Mouse (Mus musculus) embryonic facial prominence, embryonic 12.5 days (tissue): ENCODE measurements at regions not wholly inside any gene's neighbourhood (a gene's known extent, or its start where the extent isn't known, plus 50 kb on each side); places are given as distances from the start of the nearest gene placed in this dataset.

Experiments
- ATAC-seq: fragments of 200-750 bp; cut with Nextera tagmentation; 2 replicates; pipeline ENCODE4 v1.8.0; 2017; ENCODE audit not compliant: insufficient number of reproducible peaks, insufficient read depth, low FRiP score, low TSS enrichment
- H3K27ac ChIP-seq: fragments of 300-500 bp; sonication (generic); 2 replicates; pipeline ENCODE4 v1.5.1; 2016; ENCODE audit warnings: mild to moderate bottlenecking
- H3K27me3 ChIP-seq: fragments of 300-500 bp; sonication (generic); 2 replicates; pipeline ENCODE4 v1.6.1; 2016; ENCODE audit warnings: mild to moderate bottlenecking, moderate library complexity
- H3K36me3 ChIP-seq: fragments of 300-500 bp; sonication (generic); 2 replicates; pipeline ENCODE4 v1.6.1; 2016; ENCODE audit warnings: mild to moderate bottlenecking
- H3K4me1 ChIP-seq: fragments of 300-500 bp; sonication (generic); 2 replicates; pipeline ENCODE4 v1.6.1; 2016
- H3K4me2 ChIP-seq: fragments of 300-500 bp; sonication (generic); replicated peaks from 2 replicates; pipeline ENCODE4 v1.6.1; 2016; ENCODE audit warnings: mild to moderate bottlenecking, moderate library complexity
- H3K4me3 ChIP-seq: fragments of 300-500 bp; sonication (generic); 2 replicates; pipeline ENCODE4 v1.5.1; 2016; ENCODE audit warnings: mild to moderate bottlenecking
- H3K9ac ChIP-seq: fragments of 300-500 bp; sonication (generic); 2 replicates; pipeline ENCODE4 v1.6.1; 2016; ENCODE audit warnings: mild to moderate bottlenecking, moderate library complexity
- H3K9me3 ChIP-seq: fragments of 300-500 bp; sonication (generic); 2 replicates; pipeline ENCODE4 v1.6.1; 2016; ENCODE audit warnings: mild to moderate bottlenecking, moderate library complexity
- WGBS: fragments of 180-500 bp; shearing (Covaris S2); methylation state at CpG from one replicate; pipeline ENCODE4 v1.1.7; 2016; 5-methylcytosine and 5-hydroxymethylcytosine counted together

DNA sequence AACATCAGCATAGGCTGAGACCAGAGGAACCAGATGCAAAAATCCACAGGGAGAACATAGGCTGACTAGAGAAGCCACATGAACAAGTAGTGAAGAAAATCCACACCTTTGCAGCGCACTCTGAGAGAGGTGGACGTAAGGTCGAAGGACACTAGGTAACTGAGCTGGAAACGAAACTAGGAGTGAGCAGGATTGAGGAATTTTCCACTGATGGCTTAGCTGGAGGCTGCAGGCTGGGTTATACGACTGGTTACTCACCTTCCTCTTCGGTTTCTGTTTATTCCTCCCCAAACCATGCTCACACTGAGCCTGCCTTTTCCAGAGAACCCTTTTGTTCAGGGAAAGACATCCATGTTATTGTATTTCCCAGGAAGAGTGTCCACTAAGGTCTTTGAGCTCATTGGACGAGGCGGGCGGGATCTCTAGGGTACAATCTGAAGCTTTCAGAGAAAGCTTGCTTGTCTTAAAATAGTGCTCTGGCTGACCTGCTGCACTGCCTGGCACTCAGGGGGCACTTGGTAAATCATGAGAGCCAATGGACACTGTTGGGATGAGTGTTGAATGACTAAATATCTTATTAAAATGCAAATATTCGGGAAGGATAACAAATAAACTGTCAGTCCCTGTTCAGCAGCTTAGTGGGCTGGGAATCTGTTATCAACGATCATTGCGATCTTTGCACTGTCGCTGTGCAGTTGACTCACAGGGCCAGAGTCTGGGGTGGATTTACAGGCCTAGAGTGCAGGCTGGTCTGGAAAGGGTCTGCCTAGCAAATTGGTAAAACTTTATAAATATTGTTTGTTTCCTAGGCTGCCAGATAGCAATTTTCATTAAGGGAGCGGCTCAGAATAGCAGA is 76.7 kb upstream of the Bbx start:
- no peaks in the 10 kb centered on the region for H3K36me3 ChIP-seq
- 78% methylated on average over 14 of the region's 14 CpGs for WGBS
- H3K9me3 ChIP-seq: no peaks in the 10 kb centered on the region
- no peaks in the 10 kb centered on the region for H3K27me3 ChIP-seq
- H3K4me2 ChIP-seq: no peak overlapping the region
- no peak overlapping the region for H3K9ac ChIP-seq
- ATAC-seq: no peak
- H3K27ac ChIP-seq: no peak overlapping the region
- no peaks in the 10 kb centered on the region for H3K4me1 ChIP-seq
- no peak overlapping the region for H3K4me3 ChIP-seq

DNA sequence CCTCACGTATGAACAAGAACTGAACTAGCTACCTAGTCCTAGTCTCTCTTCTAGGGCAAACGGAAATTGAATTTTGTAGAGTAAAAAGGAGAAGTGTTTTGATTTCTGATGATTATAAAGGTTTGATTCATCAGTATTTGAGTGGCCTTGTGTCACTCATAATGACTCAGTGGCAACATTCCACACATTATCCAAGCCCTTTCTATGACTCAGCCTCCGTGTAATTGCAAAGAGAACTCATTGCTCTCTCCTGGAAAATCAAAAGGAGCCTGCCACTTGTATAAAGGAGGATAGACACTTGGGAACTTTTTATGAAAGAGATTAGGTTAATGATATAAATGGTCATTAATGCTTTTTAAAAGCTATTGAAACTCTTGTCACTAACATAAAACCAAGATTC is 72.4 kb upstream of the Bbx start:
- Histone ChIP-seq H3K27me3 (no peaks in the 10 kb centered on the region), H3K36me3 (no peaks in the 10 kb centered on the region), H3K4me2 (no peak overlapping the region), H3K27ac (no peak overlapping the region), H3K4me3 (no peak overlapping the region), H3K4me1 (no peaks in the 10 kb centered on the region), H3K9ac (no peak overlapping the region), H3K9me3 (no peaks in the 10 kb centered on the region)
- WGBS: 72% methylated on average over 3 of the region's 3 CpGs
- ATAC-seq: no peak

DNA sequence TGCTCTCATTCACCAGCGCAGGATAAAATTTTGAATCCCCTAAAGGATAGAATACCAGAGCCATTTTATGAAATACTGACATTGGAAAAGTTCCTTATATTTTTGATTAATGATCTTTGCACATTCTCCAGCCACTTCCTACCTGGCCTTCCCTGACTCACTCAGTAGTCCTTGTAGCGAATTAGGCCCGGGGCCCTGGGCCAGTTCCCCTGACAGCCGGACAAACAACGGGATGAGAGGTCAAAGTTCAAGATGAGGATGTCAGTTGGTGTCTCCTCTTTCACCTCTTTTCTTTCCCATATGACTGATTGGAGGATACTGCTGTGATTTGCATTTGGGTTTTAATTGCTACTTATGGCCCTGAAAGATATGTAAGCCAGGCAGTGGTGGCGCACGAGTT is 66.7 kb upstream of the Bbx start:
- Histone ChIP-seq H3K4me2 (no peak overlapping the region), H3K27me3 (no peaks in the 10 kb centered on the region), H3K36me3 (no peaks in the 10 kb centered on the region), H3K4me3 (no peak overlapping the region), H3K4me1 (no peaks in the 10 kb centered on the region), H3K9ac (no peak overlapping the region), H3K9me3 (no peaks in the 10 kb centered on the region), H3K27ac (no peak overlapping the region)
- ATAC-seq: no peak
- WGBS: 50% methylated on average over 7 of the region's 7 CpGs

DNA sequence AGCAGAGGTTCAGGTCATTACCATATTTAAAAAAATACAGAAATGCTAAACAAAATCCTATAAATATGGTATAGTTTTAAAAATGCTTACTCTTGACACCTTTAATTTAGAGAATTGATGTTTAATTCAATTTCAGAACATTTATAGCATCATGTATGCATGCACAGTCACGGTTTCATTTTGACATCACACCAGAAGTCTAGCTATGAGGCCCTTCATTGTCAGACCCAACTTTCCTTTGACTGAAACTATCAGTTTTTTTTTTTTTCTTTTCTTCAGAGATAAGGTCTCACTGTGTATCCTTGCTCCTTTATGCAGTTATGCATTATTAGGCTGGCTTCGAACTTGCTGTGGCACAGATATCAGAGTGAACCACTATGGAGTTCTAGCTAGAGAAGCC is 61.5 kb upstream of the Bbx start:
- Histone ChIP-seq H3K27me3 (no peaks in the 10 kb centered on the region), H3K9me3 (no peaks in the 10 kb centered on the region), H3K4me2 (no peak overlapping the region), H3K4me3 (no peak overlapping the region), H3K27ac (no peak overlapping the region), H3K9ac (no peak overlapping the region), H3K36me3 (no peaks in the 10 kb centered on the region), H3K4me1 (no peaks in the 10 kb centered on the region)
- 92% methylated on average over 2 of the region's 2 CpGs for WGBS
- ATAC-seq: no peak

GRCm38 (mm10) chr16:50489244-50489643 is 57.1 kb upstream of the Bbx start:
- no peaks in the 10 kb centered on the region for H3K27me3 ChIP-seq
- ATAC-seq: no peak
- H3K4me3 ChIP-seq: no peak overlapping the region
- H3K27ac ChIP-seq: no peak overlapping the region
- no peaks in the 10 kb centered on the region for H3K4me1 ChIP-seq
- H3K4me2 ChIP-seq: no peak overlapping the region
- WGBS: 86% methylated on average over 6 of the region's 6 CpGs
- no peaks in the 10 kb centered on the region for H3K9me3 ChIP-seq
- no peak overlapping the region for H3K9ac ChIP-seq
- no peaks in the 10 kb centered on the region for H3K36me3 ChIP-seq

GRCm38 (mm10) chr16:50482360-50482786 is 50.2 kb upstream of the Bbx start:
- no peaks in the 10 kb centered on the region for H3K36me3 ChIP-seq
- H3K4me3 ChIP-seq: no peak overlapping the region
- H3K27ac ChIP-seq: no peak overlapping the region
- H3K4me1 ChIP-seq: no peaks in the 10 kb centered on the region
- no peaks in the 10 kb centered on the region for H3K27me3 ChIP-seq
- no peak overlapping the region for H3K4me2 ChIP-seq
- WGBS: 27% methylated on average over 9 of the region's 9 CpGs
- no peak overlapping the region for H3K9ac ChIP-seq
- no peak for ATAC-seq
- no peaks in the 10 kb centered on the region for H3K9me3 ChIP-seq
